Mouse (Mus musculus): ENCODE measurements around the gene Carmil3. TPM values are rescaled to one million over a fixed set of nuclear protein-coding genes. Genes with fewer than 3 reads are reported as not detected.

Gene Carmil3
- polyA plus RNA-seq, 1 experiment, result 0.08 TPM

DNA sequence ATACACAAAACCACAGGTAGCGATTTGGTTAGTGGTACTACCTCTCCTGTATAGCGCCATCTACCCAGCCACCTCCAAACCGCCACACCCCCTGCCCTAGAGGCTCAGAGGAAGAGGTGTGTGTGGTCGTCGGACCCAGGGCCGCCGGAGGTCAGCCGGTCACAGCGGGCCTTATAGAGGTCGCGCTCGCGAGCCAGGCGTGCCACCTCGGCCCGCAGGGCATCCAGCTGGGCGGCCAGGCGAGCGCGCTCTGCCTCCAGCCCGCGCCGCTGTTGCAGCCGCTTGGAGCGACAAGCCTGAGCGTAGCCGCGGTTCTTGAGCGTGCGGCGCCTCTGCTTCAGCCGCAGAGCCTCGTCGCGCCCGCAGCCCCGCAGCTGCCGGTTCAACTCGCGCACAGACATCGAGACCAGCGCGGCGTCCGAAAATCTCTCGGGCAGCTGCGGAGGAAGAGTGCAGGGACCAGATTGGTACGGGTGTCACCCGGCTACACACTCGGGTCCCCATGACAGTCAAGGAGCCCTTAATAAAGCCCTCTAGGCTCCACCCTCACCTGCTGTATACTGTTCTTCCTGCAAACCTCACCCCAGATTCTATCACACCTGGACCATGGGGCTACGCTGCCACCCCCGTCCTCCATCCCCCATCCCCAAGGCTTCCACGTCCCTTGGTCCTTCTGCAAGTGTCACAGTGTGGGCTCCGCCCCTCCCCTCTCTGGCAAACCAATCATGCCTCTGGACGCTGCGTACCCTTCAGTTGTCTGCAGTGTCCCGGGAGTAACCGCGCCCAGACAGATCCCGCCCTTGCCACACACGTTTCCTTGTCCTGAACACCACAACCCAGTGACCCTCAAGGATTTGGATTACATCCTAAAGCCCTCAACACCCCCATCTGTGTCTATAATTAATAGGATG lies 30.3 kb downstream of the Carmil3 start:
- Histone ChIP-seq H3K27me3 (ENCODE audit: control insufficient read depth, insufficient read depth, insufficient read length) (peaks cover 84% of the 10 kb centered on the region), H3K4me3 (no peak overlapping the region)
- no peak for TF ChIP-seq CEBPB (IDR thresholded peaks at IDR 0.05; ENCODE audit: insufficient read depth, poor library complexity, severe bottlenecking)
- no peak for TF ChIP-seq MYOG (IDR thresholded peaks at IDR 0.05; ENCODE audit: control insufficient read depth in 1 of 3, insufficient read depth in 1 of 3, insufficient read length in 2 of 3, low read depth in 2 of 3)
- TF ChIP-seq E2F4 (IDR thresholded peaks at IDR 0.05; ENCODE audit: insufficient read depth), result no peak
- TF ChIP-seq MYOD1 (IDR thresholded peaks at IDR 0.05; ENCODE audit: control insufficient read depth in 1 of 3, insufficient read length in 2 of 3, low read depth in 2 of 3), result no peak
- no peak for TF ChIP-seq POLR2A (IDR thresholded peaks at IDR 0.05; ENCODE audit: insufficient read length, low read depth)
- no peak for TF ChIP-seq MAX (IDR thresholded peaks at IDR 0.05; ENCODE audit: low read depth)
- TF ChIP-seq USF1 (IDR thresholded peaks at IDR 0.05; ENCODE audit: low read depth), result no peak

DNA sequence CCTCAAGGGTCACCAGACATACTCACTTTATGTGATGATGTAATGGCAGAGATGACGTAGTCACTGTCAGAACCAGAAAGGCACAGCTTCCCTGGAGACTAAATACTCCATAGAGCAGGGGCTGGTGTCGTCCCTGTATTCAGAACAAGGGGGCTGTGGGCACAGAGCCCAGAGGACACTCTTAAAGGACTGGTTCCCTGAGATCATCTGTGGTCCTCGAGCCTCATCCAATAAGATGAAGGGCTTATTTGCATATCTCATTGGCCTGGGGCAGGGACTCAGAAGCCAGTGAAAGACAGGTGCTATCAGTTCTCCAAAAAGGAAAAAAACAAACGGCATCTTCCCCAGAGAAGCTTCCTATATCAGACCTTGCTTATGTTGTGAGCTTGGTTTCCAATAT lies 33.6 kb downstream of the Carmil3 start:
- Histone ChIP-seq H3K27me3 (ENCODE audit: control insufficient read depth, insufficient read depth, insufficient read length) (peaks cover 58% of the 10 kb centered on the region), H3ac (ENCODE audit: control insufficient read depth, insufficient read length) (no peak overlapping the region), H3K4me2 (ENCODE audit: low read depth) (no peak overlapping the region), H3K36me3 (ENCODE audit: control insufficient read depth, insufficient read depth) (no peaks in the 10 kb centered on the region), H3K79me2 (ENCODE audit: control insufficient read depth, insufficient read depth) (no peaks in the 10 kb centered on the region), H3K4me3 (no peak overlapping the region)
- no peak for TF ChIP-seq MYOG (IDR thresholded peaks at IDR 0.05; ENCODE audit: control insufficient read depth in 1 of 3, insufficient read depth in 1 of 3, insufficient read length in 2 of 3, low read depth in 2 of 3)
- no peak for TF ChIP-seq SRF (IDR thresholded peaks at IDR 0.05; ENCODE audit: control insufficient read depth, insufficient read length, low read depth)
- TF ChIP-seq POLR2A (IDR thresholded peaks at IDR 0.05; ENCODE audit: insufficient read length, low read depth), result no peak
- no peak for TF ChIP-seq TCF3 (IDR thresholded peaks at IDR 0.05; ENCODE audit: insufficient read length, low read depth)
- TF ChIP-seq USF1 (IDR thresholded peaks at IDR 0.05; ENCODE audit: low read depth), result no peak
- TF ChIP-seq E2F4 (IDR thresholded peaks at IDR 0.05; ENCODE audit: insufficient read depth), result no peak
- no peak for TF ChIP-seq CEBPB (IDR thresholded peaks at IDR 0.05; ENCODE audit: insufficient read depth, poor library complexity, severe bottlenecking)
- no peak for TF ChIP-seq REST (IDR thresholded peaks at IDR 0.05; ENCODE audit: insufficient read depth, insufficient read length)
- no peak for TF ChIP-seq POLR2AphosphoS2 (IDR thresholded peaks at IDR 0.05; ENCODE audit: insufficient read length, low read depth)
- TF ChIP-seq MYOD1 (IDR thresholded peaks at IDR 0.05; ENCODE audit: control insufficient read depth in 1 of 3, insufficient read length in 2 of 3, low read depth in 2 of 3), result no peak
- TF ChIP-seq MAX (IDR thresholded peaks at IDR 0.05; ENCODE audit: low read depth), result no peak
- no peak for TF ChIP-seq TCF12 (IDR thresholded peaks at IDR 0.05; ENCODE audit: insufficient read depth, poor library complexity, severe bottlenecking)

More for the DNA sequence above, 30.3 kb downstream of the Carmil3 start:
- H3ac ChIP-seq (ENCODE audit: control insufficient read depth, insufficient read length), result no peak overlapping the region
- H3K4me2 ChIP-seq (ENCODE audit: low read depth), result no peak overlapping the region
- no peaks in the 10 kb centered on the region for H3K36me3 ChIP-seq (ENCODE audit: control insufficient read depth, insufficient read depth)
- no peaks in the 10 kb centered on the region for H3K79me2 ChIP-seq (ENCODE audit: control insufficient read depth, insufficient read depth)

DNA sequence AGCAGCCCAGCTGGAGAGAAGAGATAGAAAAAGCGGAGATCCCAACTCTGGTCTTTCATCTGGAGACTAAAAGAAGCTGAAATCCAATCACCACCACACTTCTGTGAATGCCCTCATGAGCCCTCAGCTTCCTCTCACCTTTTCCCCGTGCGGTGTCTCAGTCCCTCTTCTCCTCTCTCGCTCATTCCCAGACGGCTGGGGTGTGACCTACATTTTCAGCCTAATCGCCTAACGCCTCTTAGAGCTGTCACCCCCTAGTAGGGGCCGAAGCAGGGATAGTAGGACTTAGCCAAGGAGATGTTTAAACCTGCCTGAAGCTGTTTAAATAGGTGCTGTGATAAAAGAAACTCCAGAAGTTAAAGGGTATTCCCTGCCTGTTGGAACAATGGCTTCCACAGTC lies 34.3 kb downstream of the Carmil3 start, which contains the start of gene Nrl:
Gene Nrl, minus strand, starts transcription at position 197 of the 400 bp plus-strand sequence.
- peaks cover 58% of the 10 kb centered on the region for H3K27me3 ChIP-seq (ENCODE audit: control insufficient read depth, insufficient read depth, insufficient read length)
- no peak for TF ChIP-seq TCF3 (IDR thresholded peaks at IDR 0.05; ENCODE audit: insufficient read length, low read depth)
- TF ChIP-seq POLR2A (IDR thresholded peaks at IDR 0.05; ENCODE audit: insufficient read length, low read depth), result no peak
- no peak for TF ChIP-seq SRF (IDR thresholded peaks at IDR 0.05; ENCODE audit: control insufficient read depth, insufficient read length, low read depth)
- no peak for TF ChIP-seq MAX (IDR thresholded peaks at IDR 0.05; ENCODE audit: low read depth)
- no peak for TF ChIP-seq MYOG (IDR thresholded peaks at IDR 0.05; ENCODE audit: control insufficient read depth in 1 of 3, insufficient read depth in 1 of 3, insufficient read length in 2 of 3, low read depth in 2 of 3)
- TF ChIP-seq USF1 (IDR thresholded peaks at IDR 0.05; ENCODE audit: low read depth), result no peak
- no peak for TF ChIP-seq POLR2AphosphoS2 (IDR thresholded peaks at IDR 0.05; ENCODE audit: insufficient read length, low read depth)
- TF ChIP-seq CEBPB (IDR thresholded peaks at IDR 0.05; ENCODE audit: insufficient read depth, poor library complexity, severe bottlenecking), result no peak
- no peak for TF ChIP-seq MYOD1 (IDR thresholded peaks at IDR 0.05; ENCODE audit: control insufficient read depth in 1 of 3, insufficient read length in 2 of 3, low read depth in 2 of 3)
- TF ChIP-seq REST (IDR thresholded peaks at IDR 0.05; ENCODE audit: insufficient read depth, insufficient read length), result no peak
- no peak for TF ChIP-seq TCF12 (IDR thresholded peaks at IDR 0.05; ENCODE audit: insufficient read depth, poor library complexity, severe bottlenecking)
- no peak for TF ChIP-seq E2F4 (IDR thresholded peaks at IDR 0.05; ENCODE audit: insufficient read depth)

DNA sequence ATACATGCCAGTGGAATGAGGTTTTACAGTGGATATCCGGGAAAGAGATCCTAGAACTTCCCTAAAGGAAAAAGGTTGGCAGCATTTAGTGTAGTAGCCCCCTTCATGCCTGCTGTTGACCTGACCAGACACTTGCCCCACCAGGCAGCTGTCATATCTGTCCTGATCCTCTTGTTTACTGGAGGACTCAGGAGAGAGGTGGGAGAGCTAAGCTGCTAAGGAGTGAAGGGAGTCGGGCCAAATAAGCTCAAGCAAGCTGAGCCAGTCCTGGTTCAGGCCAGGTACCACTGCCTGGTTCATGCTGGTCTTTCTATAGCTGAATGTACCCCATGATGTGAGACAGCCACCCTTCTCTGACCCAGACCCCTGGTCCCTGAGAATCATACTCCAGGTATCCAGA lies 36.2 kb downstream of the Carmil3 start:
- Histone ChIP-seq H3ac (ENCODE audit: control insufficient read depth, insufficient read length) (no peak overlapping the region), H3K79me2 (ENCODE audit: control insufficient read depth, insufficient read depth) (no peaks in the 10 kb centered on the region), H3K4me3 (no peak overlapping the region), H3K4me2 (ENCODE audit: low read depth) (peak overlapping the region; percentile 10), H3K27me3 (ENCODE audit: control insufficient read depth, insufficient read depth, insufficient read length) (peaks cover 49% of the 10 kb centered on the region), H3K36me3 (ENCODE audit: control insufficient read depth, insufficient read depth) (no peaks in the 10 kb centered on the region)
- TF ChIP-seq POLR2A (IDR thresholded peaks at IDR 0.05; ENCODE audit: insufficient read length, low read depth) (no peak), REST (IDR thresholded peaks at IDR 0.05; ENCODE audit: insufficient read depth, insufficient read length) (no peak), SRF (IDR thresholded peaks at IDR 0.05; ENCODE audit: control insufficient read depth, insufficient read length, low read depth) (no peak), POLR2AphosphoS2 (IDR thresholded peaks at IDR 0.05; ENCODE audit: insufficient read length, low read depth) (no peak), MAX (IDR thresholded peaks at IDR 0.05; ENCODE audit: low read depth) (no peak)

More for the DNA sequence above, 34.3 kb downstream of the Carmil3 start, which contains the start of gene Nrl:
- no peak within 1 kb of the TSS for H3K4me2 ChIP-seq (ENCODE audit: low read depth)
- no peak within 1 kb of the TSS for H3ac ChIP-seq (ENCODE audit: control insufficient read depth, insufficient read length)
- H3K79me2 ChIP-seq (ENCODE audit: control insufficient read depth, insufficient read depth), result no peaks in the 10 kb centered on the region
- no peak within 1 kb of the TSS for H3K4me3 ChIP-seq
- no peaks in the 10 kb centered on the region for H3K36me3 ChIP-seq (ENCODE audit: control insufficient read depth, insufficient read depth)

All from myocyte (in vitro differentiated cells).